Mouse (Mus musculus): ENCODE data around the gene Taf10. TPM values are rescaled to one million over a fixed set of nuclear protein-coding genes. Genes with fewer than 3 reads are reported as not detected.

The Taf10 gene
- 128 and 140 TPM in 2 replicates for polyA plus RNA-seq (2014; fragmentation: Nextera tagmentation; extraction: Ambion mirVana)

- Histone ChIP-seq H3K4me3 (replicated peaks; ENCODE audit: low read length) (peak within 1 kb of the TSS; percentile 97), H3K4me1 (replicated peaks; ENCODE audit: control insufficient read depth, insufficient read depth, low read length) (peaks cover 6% of the 10 kb centered on the region; the same call in 1 of the 2 replicates), H3K9ac (peak within 1 kb of the TSS; percentile 94), H3K36me3 (replicated peaks; ENCODE audit: control insufficient read depth, insufficient read depth) (peaks cover 66% of the 10 kb centered on the region), H3K27ac (peak within 1 kb of the TSS; percentile 82), H3K27me3 (ENCODE audit: control insufficient read depth, insufficient read depth, low read length) (no peaks in the 10 kb centered on the region), H3K9me3 (ENCODE audit: control insufficient read depth, low read length) (no peaks in the 10 kb centered on the region), H3K4me2 (replicated peaks) (peak within 1 kb of the TSS; percentile 93)
- ATAC-seq (ENCODE audit: low FRiP score): peak; percentile 96
- WGBS: under 1% methylated on average over 67 of the region's 67 CpGs
- peak; percentile 91 for DNase-seq (ENCODE audit: low spot score)
These were observed at the start of gene Taf10 for GRCm38 (mm10) chr7:105743926-105744590. Gene Taf10 (minus strand): TSS chr7:105744361.

GRCm38 (mm10) chr7:105793701-105794100 lies 49.5 kb upstream of the Taf10 start:
- 74% methylated on average over 7 of the region's 7 CpGs for WGBS
- Histone ChIP-seq H3K27me3 (ENCODE audit: control insufficient read depth, insufficient read depth, low read length) (no peaks in the 10 kb centered on the region), H3K27ac (no peak overlapping the region), H3K36me3 (replicated peaks; ENCODE audit: control insufficient read depth, insufficient read depth) (no peaks in the 10 kb centered on the region), H3K4me1 (replicated peaks; ENCODE audit: control insufficient read depth, insufficient read depth, low read length) (0 out of 2 replicates have a peak, but pooled peaks cover 5% of the 10 kb centered on the region), H3K4me3 (replicated peaks; ENCODE audit: low read length) (no peak overlapping the region), H3K9me3 (ENCODE audit: control insufficient read depth, low read length) (no peaks in the 10 kb centered on the region), H3K4me2 (replicated peaks) (no peak overlapping the region), H3K9ac (no peak overlapping the region)
- DNase-seq (ENCODE audit: low spot score) (no peak), ATAC-seq (ENCODE audit: low FRiP score) (no peak)

DNA sequence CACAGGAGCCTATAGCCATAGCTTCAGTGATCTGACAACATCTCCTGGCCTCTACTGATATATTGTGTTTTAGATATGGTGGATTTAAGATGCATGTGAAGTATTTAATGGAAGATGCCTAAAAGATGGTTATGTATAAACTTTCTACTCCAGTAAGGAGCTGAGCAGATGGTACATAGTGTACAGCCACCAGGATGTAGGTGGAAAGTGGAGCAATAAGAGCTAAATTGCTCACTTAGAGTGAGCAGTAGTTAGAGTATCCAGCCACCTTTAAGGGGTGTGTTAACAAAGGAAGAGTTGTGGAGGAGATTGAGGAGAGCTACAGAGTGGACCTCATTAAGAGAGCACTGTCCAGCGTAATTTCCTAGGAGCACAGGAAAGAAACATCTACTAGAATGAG lies 47.0 kb upstream of the Taf10 start:
- Histone ChIP-seq H3K27me3 (ENCODE audit: control insufficient read depth, insufficient read depth, low read length) (no peaks in the 10 kb centered on the region), H3K27ac (no peak overlapping the region), H3K9me3 (ENCODE audit: control insufficient read depth, low read length) (no peaks in the 10 kb centered on the region), H3K4me3 (replicated peaks; ENCODE audit: low read length) (no peak overlapping the region), H3K4me2 (replicated peaks) (no peak overlapping the region), H3K9ac (no peak overlapping the region), H3K4me1 (replicated peaks; ENCODE audit: control insufficient read depth, insufficient read depth, low read length) (peaks cover 13% of the 10 kb centered on the region), H3K36me3 (replicated peaks; ENCODE audit: control insufficient read depth, insufficient read depth) (0 out of 2 replicates have a peak, but pooled peaks cover 1% of the 10 kb centered on the region)
- 82% methylated on average over 1 of the region's 1 CpGs for WGBS
- no peak for ATAC-seq (ENCODE audit: low FRiP score)
- no peak for DNase-seq (ENCODE audit: low spot score)

DNA sequence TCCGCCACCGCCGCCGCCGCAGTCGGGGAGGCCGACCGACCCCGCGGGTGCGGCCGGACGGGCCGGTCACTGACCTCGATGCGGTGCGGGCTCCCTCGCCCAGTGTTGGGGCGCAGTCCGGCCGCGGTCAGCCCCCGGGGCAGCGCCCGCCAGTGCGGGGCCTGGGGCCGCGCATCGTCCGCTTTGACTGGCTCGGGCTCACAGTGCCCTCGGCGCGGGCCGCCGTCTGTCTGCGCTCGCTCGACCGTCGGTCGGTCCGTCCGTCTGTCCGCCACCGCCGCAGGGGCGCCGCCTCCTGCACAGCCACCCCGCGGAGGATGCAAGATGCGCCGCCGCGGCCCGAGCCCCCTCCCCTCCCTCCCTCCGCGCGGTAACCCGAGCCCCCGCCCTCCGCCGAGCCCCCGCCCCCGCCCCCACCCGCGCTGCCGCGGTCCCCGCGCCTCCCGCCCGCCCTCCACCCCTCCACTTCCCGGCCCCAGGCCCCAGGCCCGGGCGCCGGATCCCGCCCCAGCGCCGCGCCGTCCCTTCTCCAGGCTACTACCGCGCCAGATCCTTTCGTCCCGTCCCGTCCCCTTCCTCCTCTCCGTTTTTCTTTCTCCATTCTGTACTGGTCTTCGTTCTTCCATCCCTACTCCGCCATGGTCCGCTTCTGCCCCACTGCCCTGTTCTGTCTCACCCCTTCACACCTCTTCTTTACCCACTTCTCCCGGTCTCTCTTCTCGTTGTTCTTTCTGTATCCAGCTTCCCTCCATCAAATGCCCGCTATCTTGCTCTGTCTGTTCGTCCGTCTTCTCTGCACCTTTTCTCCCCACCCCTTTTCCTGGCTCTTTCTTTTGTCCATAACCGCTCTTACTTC lies 43.4 kb upstream of the Taf10 start, which contains the start of gene Dchs1:
Gene Dchs1 (minus strand): TSS at position 370 of the 856 bp plus-strand sequence.
- ATAC-seq (ENCODE audit: low FRiP score): peak; percentile 75
- H3K9ac ChIP-seq: peak within 1 kb of the TSS; percentile 99
- peak within 1 kb of the TSS; percentile 83 for H3K4me3 ChIP-seq (replicated peaks; ENCODE audit: low read length)
- no peaks in the 10 kb centered on the region for H3K27me3 ChIP-seq (ENCODE audit: control insufficient read depth, insufficient read depth, low read length)
- H3K27ac ChIP-seq: peak within 1 kb of the TSS; percentile 99
- no peaks in the 10 kb centered on the region for H3K9me3 ChIP-seq (ENCODE audit: control insufficient read depth, low read length)
- H3K4me2 ChIP-seq (replicated peaks): peak within 1 kb of the TSS; percentile 97
- H3K4me1 ChIP-seq (replicated peaks; ENCODE audit: control insufficient read depth, insufficient read depth, low read length): peaks cover 49% of the 10 kb centered on the region
- peak; percentile 67 for DNase-seq (ENCODE audit: low spot score)
- under 1% methylated on average over 77 of the region's 97 CpGs for WGBS
- H3K36me3 ChIP-seq (replicated peaks; ENCODE audit: control insufficient read depth, insufficient read depth): peaks cover 30% of the 10 kb centered on the region

- ATAC-seq (ENCODE audit: low FRiP score) (peak; percentile 78), DNase-seq (ENCODE audit: low spot score) (no peak)
- WGBS: 5% methylated on average over 20 of the region's 20 CpGs
- peak overlapping the region; percentile 97 for H3K4me2 ChIP-seq (replicated peaks)
- peak overlapping the region; percentile 99 for H3K27ac ChIP-seq
- H3K36me3 ChIP-seq (replicated peaks; ENCODE audit: control insufficient read depth, insufficient read depth): peaks cover 38% of the 10 kb centered on the region
- peak overlapping the region; percentile 83 for H3K4me3 ChIP-seq (replicated peaks; ENCODE audit: low read length)
- H3K27me3 ChIP-seq (ENCODE audit: control insufficient read depth, insufficient read depth, low read length): no peaks in the 10 kb centered on the region
- H3K9ac ChIP-seq: peak overlapping the region; percentile 99
- no peaks in the 10 kb centered on the region for H3K9me3 ChIP-seq (ENCODE audit: control insufficient read depth, low read length)
- peaks cover 49% of the 10 kb centered on the region for H3K4me1 ChIP-seq (replicated peaks; ENCODE audit: control insufficient read depth, insufficient read depth, low read length)
These were observed 42.5 kb upstream of the Taf10 start for GRCm38 (mm10) chr7:105786506-105787284.

DNA sequence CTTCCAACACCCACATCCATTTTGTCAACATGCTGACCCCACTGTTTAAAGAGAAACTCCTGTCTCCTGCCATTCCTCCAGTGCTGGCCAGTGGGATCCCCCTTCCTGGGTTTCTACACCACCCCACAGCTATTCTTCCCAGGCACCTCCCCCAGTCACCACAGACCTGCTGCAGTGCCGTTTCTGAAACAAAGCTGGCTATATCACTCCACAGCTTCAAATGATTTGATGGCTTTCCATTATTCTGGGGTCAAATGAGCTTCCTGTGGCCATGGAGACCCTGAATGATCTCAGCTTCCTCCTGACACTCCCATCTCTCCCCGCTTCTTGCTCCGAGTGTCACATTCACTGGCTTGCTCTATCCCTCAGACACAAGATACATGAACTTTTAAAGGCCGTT lies 40.4 kb upstream of the Taf10 start:
- Histone ChIP-seq H3K4me3 (replicated peaks; ENCODE audit: low read length) (peak overlapping the region; percentile 83), H3K27ac (peak overlapping the region; percentile 18; the same call in 1 of the 2 replicates), H3K4me1 (replicated peaks; ENCODE audit: control insufficient read depth, insufficient read depth, low read length) (peaks cover 49% of the 10 kb centered on the region), H3K27me3 (ENCODE audit: control insufficient read depth, insufficient read depth, low read length) (no peaks in the 10 kb centered on the region), H3K4me2 (replicated peaks) (peak overlapping the region; percentile 97), H3K9me3 (ENCODE audit: control insufficient read depth, low read length) (no peaks in the 10 kb centered on the region), H3K9ac (peak overlapping the region; percentile 49; the same call in 1 of the 2 replicates), H3K36me3 (replicated peaks; ENCODE audit: control insufficient read depth, insufficient read depth) (peaks cover 60% of the 10 kb centered on the region)
- 7% methylated on average over 4 of the region's 4 CpGs for WGBS
- ATAC-seq (ENCODE audit: low FRiP score) (no peak), DNase-seq (ENCODE audit: low spot score) (no peak)

DNA sequence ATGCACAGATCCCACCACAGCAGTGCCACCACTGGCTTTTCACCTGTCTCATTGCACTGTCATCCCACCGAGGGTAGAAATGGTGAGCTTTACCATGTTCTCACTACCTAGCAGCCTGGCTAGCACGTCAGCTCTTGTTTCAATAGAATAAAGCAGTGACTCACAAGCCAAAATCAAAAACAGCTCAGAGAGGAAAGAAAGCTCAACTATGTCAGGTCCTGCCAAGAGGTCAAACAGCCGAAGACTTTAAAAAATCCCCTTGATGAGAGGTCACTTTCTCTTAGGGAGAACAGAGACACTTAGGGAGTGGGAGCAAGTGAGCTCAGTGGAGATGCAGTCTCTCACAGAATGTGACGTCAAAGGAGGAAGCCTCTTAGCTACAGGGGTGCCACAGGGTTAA lies 39.7 kb upstream of the Taf10 start:
- no peaks in the 10 kb centered on the region for H3K27me3 ChIP-seq (ENCODE audit: control insufficient read depth, insufficient read depth, low read length)
- DNase-seq (ENCODE audit: low spot score) (no peak), ATAC-seq (ENCODE audit: low FRiP score) (no peak)
- no peaks in the 10 kb centered on the region for H3K9me3 ChIP-seq (ENCODE audit: control insufficient read depth, low read length)
- no peak overlapping the region for H3K27ac ChIP-seq
- peak overlapping the region; percentile 97 for H3K4me2 ChIP-seq (replicated peaks)
- WGBS: 40% methylated on average over 4 of the region's 4 CpGs
- peaks cover 67% of the 10 kb centered on the region for H3K36me3 ChIP-seq (replicated peaks; ENCODE audit: control insufficient read depth, insufficient read depth)
- H3K4me3 ChIP-seq (replicated peaks; ENCODE audit: low read length): no peak overlapping the region
- peaks cover 52% of the 10 kb centered on the region for H3K4me1 ChIP-seq (replicated peaks; ENCODE audit: control insufficient read depth, insufficient read depth, low read length)
- H3K9ac ChIP-seq: peak overlapping the region; percentile 49; the same call in 1 of the 2 replicates

DNA sequence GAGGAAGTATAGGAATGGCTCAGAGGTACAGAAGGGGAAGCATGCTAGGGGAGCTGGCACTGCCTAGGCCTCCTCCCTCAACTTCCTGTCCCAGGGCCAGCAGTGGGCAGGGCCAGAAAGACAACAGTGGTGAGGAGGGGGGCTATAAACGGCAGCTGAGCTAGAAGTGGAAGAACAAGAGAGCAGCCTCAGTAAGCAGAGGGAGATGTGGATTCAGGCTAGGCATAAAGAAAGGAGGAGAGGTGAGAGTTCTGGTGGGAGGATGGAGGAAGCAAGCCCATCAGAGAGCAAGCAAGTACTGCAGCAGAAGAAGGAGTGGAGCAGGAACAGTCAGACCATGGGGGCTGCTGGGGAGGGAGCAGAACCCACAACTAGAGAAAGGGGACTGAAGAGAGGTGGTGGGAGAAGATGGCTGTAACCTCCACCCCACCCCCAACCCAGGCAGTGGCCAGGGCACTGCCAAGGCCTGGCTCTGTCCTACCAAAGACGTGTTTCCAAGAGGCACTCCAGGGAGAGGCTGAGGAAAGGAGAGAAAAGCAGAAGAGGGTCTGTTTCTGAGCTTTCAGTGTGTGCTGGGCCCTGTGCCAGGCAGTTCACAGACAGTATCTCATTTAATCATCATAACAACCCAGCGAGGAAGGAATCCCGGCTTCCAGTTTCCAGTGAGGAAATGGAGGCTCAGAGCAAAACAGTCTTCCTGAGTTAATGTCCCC lies 34.5 kb upstream of the Taf10 start:
- ATAC-seq (ENCODE audit: low FRiP score) (peak; percentile 74), DNase-seq (ENCODE audit: low spot score) (no peak)
- peak overlapping the region; percentile 70 for H3K27ac ChIP-seq
- WGBS: 32% methylated on average over 4 of the region's 4 CpGs
- peaks cover 58% of the 10 kb centered on the region for H3K4me1 ChIP-seq (replicated peaks; ENCODE audit: control insufficient read depth, insufficient read depth, low read length)
- no peak overlapping the region for H3K4me3 ChIP-seq (replicated peaks; ENCODE audit: low read length)
- H3K36me3 ChIP-seq (replicated peaks; ENCODE audit: control insufficient read depth, insufficient read depth): peaks cover 84% of the 10 kb centered on the region
- H3K27me3 ChIP-seq (ENCODE audit: control insufficient read depth, insufficient read depth, low read length): no peaks in the 10 kb centered on the region
- H3K9me3 ChIP-seq (ENCODE audit: control insufficient read depth, low read length): no peaks in the 10 kb centered on the region
- peak overlapping the region; percentile 28; the same call in 1 of the 2 replicates for H3K9ac ChIP-seq
- peak overlapping the region; percentile 31 for H3K4me2 ChIP-seq (replicated peaks)

Measured in hindbrain, embryonic 14.5 days (tissue).